Mouse (Mus musculus) spleen, adult 2 months (tissue): ENCODE measurements around the gene Tubb4b.
"Not testable (repeated sequence)": the region's sequence is repeated elsewhere in the genome, so short reads cannot be mapped to it uniquely, and the experiment has no call there.

ENCODE experiments used
- CTCF ChIP-seq: fragments of 200-500 bp; IDR thresholded peaks from 2 replicates; pipeline ENCODE4 v1.5.1; 2011; ENCODE audit warnings: mild to moderate bottlenecking, inconsistent platforms; ENCODE audit not compliant: insufficient read depth, insufficient read length, insufficient replicate concordance; ENCODE audit errors: extremely low read depth
- POLR2A ChIP-seq: fragments of 200-500 bp; IDR thresholded peaks from 2 replicates; pipeline ENCODE4 v1.6.1; 2011; ENCODE audit warnings: low read depth, low read length, inconsistent platforms

- TF ChIP-seq CTCF, POLR2A: not testable (repeated sequence)
Observed at GRCm38 (mm10) chr2:25257250-25257649, 32.7 kb upstream of the Tubb4b start.
